Mouse (Mus musculus) thymus, adult 2 months (tissue): ENCODE data around the gene Nccrp1. TPM values are rescaled to one million over a fixed set of nuclear protein-coding genes. Genes with fewer than 3 reads are reported as not detected.

Experiments used
- DNase-seq: peaks from one replicate; pipeline ENCODE4 v3.0.0; 2021
- H3K27ac ChIP-seq: fragments of 200-500 bp; 2 replicates; pipeline ENCODE4 v1.5.1; 2012; ENCODE audit warnings: low read length, control low read depth; ENCODE audit not compliant: control insufficient read depth, insufficient read depth
- H3K27me3 ChIP-seq: fragments of 200-500 bp; 2 replicates; pipeline ENCODE4 v1.6.1; 2012; ENCODE audit warnings: mild to moderate bottlenecking, low read length, moderate library complexity, mixed read lengths; ENCODE audit not compliant: control insufficient read depth, insufficient read depth
- H3K36me3 ChIP-seq: fragments of 200-500 bp; 2 replicates; pipeline ENCODE4 v1.6.1; 2012; ENCODE audit warnings: mild to moderate bottlenecking, low read length, moderate library complexity; ENCODE audit not compliant: control insufficient read depth, insufficient read depth
- H3K4me1 ChIP-seq: fragments of 200-500 bp; replicated peaks from 2 replicates; pipeline ENCODE4 v1.6.1; 2012; ENCODE audit warnings: low read length; ENCODE audit not compliant: control insufficient read depth, insufficient read depth
- H3K4me3 ChIP-seq: fragments of 200-500 bp; 2 replicates; pipeline ENCODE4 v1.5.1; 2012; ENCODE audit warnings: mild to moderate bottlenecking, low read length, control low read depth, moderate library complexity; ENCODE audit not compliant: control insufficient read depth, insufficient read depth
- CTCF ChIP-seq: fragments of 200-500 bp; IDR thresholded peaks from 2 replicates; pipeline ENCODE4 v1.5.1; 2012; ENCODE audit warnings: mild to moderate bottlenecking, control low read depth, low read length, moderate library complexity, borderline replicate concordance; ENCODE audit not compliant: control insufficient read depth, poor library complexity, insufficient read depth; ENCODE audit errors: extremely low read depth
- POLR2A ChIP-seq: fragments of 200-500 bp; IDR thresholded peaks from 2 replicates; pipeline ENCODE4 v1.6.1; 2012; ENCODE audit warnings: mild to moderate bottlenecking, low read length, control low read depth, moderate library complexity; ENCODE audit not compliant: control insufficient read depth, poor library complexity, insufficient read depth; ENCODE audit errors: extremely low read depth
- WGBS: fragments of 180-500 bp; shearing (Covaris S2); methylation state at CpG from one replicate; pipeline ENCODE4 v1.1.7; 2018; 5-methylcytosine and 5-hydroxymethylcytosine counted together
- polyA plus RNA-seq: library from polyadenylated mRNA; depleted of rRNA; stranded (reverse); fragments of >200 nt; gene quantifications from 2 replicates; pipeline ENCODE4 v1.2.3, GENCODE M21; 2012; rRNA removed

Nccrp1 gene
- 1.4 TPM in 2 replicates for polyA plus RNA-seq

GRCm38 (mm10) chr7:28547154-28547553 is at the start of gene Nccrp1:
Gene Nccrp1 (minus strand): TSS chr7:28547254.
- Histone ChIP-seq H3K27me3 (peaks cover 10% of the 10 kb centered on the region), H3K27ac (no peak within 1 kb of the TSS), H3K4me3 (no peak within 1 kb of the TSS), H3K4me1 (peaks cover 21% of the 10 kb centered on the region), H3K36me3 (no peaks in the 10 kb centered on the region)
- DNase-seq = no peak
- WGBS = 17% methylated on average over 5 of the region's 5 CpGs
- TF ChIP-seq CTCF = no peak
- TF ChIP-seq POLR2A = no peak

- Histone ChIP-seq H3K36me3 (no peaks in the 10 kb centered on the region), H3K4me1 (peaks cover 13% of the 10 kb centered on the region), H3K27me3 (no peaks in the 10 kb centered on the region), H3K27ac (no peak overlapping the region), H3K4me3 (no peak overlapping the region)
- WGBS = 95% methylated on average over 8 of the region's 8 CpGs
- no peak for DNase-seq
- TF ChIP-seq CTCF = no peak
- no peak for TF ChIP-seq POLR2A
Measured at GRCm38 (mm10) chr7:28595751-28596435, 48.8 kb upstream of the Nccrp1 start.

GRCm38 (mm10) chr7:28593206-28594111 is 46.4 kb upstream of the Nccrp1 start:
- no peak for DNase-seq
- H3K27ac ChIP-seq = no peak overlapping the region
- no peak overlapping the region for H3K4me3 ChIP-seq
- TF ChIP-seq POLR2A (no peak), CTCF (no peak)
- 75% methylated on average over 14 of the region's 14 CpGs for WGBS
- H3K36me3 ChIP-seq = no peaks in the 10 kb centered on the region
- H3K4me1 ChIP-seq = peaks cover 14% of the 10 kb centered on the region
- no peaks in the 10 kb centered on the region for H3K27me3 ChIP-seq

GRCm38 (mm10) chr7:28591862-28592261 is 44.8 kb upstream of the Nccrp1 start:
- TF ChIP-seq POLR2A (no peak), CTCF (no peak)
- no peak overlapping the region for H3K4me3 ChIP-seq
- H3K36me3 ChIP-seq = no peaks in the 10 kb centered on the region
- WGBS = 83% methylated on average over 1 of the region's 1 CpGs
- no peak overlapping the region for H3K27ac ChIP-seq
- no peaks in the 10 kb centered on the region for H3K27me3 ChIP-seq
- H3K4me1 ChIP-seq = peaks cover 16% of the 10 kb centered on the region
- DNase-seq = no peak

- DNase-seq = no peak
- Histone ChIP-seq H3K27ac (no peak overlapping the region), H3K4me3 (no peak overlapping the region), H3K27me3 (no peaks in the 10 kb centered on the region), H3K36me3 (no peaks in the 10 kb centered on the region), H3K4me1 (peaks cover 32% of the 10 kb centered on the region)
- TF ChIP-seq CTCF = no peak
- TF ChIP-seq POLR2A = no peak
Measured at GRCm38 (mm10) chr7:28587644-28588043, 40.6 kb upstream of the Nccrp1 start.

GRCm38 (mm10) chr7:28586663-28587411 is 39.8 kb upstream of the Nccrp1 start:
- no peak overlapping the region for H3K27ac ChIP-seq
- TF ChIP-seq CTCF = no peak
- no peak for TF ChIP-seq POLR2A
- peaks cover 37% of the 10 kb centered on the region for H3K4me1 ChIP-seq
- H3K4me3 ChIP-seq = no peak overlapping the region
- no peaks in the 10 kb centered on the region for H3K27me3 ChIP-seq
- no peak for DNase-seq
- no peaks in the 10 kb centered on the region for H3K36me3 ChIP-seq
- 83% methylated on average over 6 of the region's 6 CpGs for WGBS
